Mouse (Mus musculus) activated CD4-positive, CD25-positive, alpha-beta regulatory T cell, adult 4 months (primary cell): Measurements from ENCODE around the gene Gck. TPM values are rescaled to one million over a fixed set of nuclear protein-coding genes. Genes with fewer than 3 reads are reported as not detected.

ENCODE experiments used
- ATAC-seq: one replicate; pipeline ENCODE4 v1.8.0; 2017
- polyA plus RNA-seq, 2 experiments: library from polyadenylated mRNA; unstranded; fragments of 100-300 nt; shearing (Covaris generic); gene quantifications; one replicate each; pipeline ENCODE4 v1.2.1; 2017

Gck gene
- polyA plus RNA-seq: not detected

DNA sequence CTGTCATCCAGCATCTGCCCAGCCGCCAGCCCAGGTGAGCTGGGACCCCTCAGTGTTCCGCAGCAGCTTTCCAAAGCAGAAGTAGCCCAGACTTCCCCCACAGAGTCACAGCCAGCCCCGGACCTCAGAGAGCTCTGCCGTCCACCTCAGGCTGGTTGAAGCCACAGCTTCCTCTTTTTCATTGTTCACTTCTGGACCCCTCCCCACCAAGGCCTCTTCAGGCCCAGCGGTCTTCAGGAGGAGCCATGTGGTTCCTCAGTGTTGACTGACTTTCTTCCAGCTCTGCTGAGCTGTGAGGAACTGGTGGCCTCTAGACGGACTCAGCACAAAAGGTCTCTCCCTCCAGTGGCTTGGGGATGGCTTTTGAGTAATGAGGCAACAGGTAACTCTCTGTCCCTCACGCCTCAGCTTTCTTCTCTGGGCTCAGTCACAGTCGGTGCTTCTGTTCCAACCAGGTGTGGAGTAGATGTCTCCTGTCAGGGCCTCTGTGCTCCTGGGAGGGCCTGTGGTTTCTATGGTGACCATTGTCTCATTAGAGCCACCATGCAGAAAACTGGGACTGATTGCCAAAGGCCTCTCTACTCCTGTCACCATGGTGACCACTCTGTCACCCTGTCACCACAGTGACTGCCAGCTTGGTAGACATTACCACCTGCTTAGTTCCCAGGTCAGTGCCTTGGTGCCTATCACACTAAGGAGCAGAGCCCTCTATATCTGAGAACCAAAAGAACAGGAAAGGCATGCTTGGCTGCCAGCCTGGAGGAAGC is at the start of gene Gck:
Gene Gck (minus strand): TSS at position 496 of the 767 bp plus-strand sequence.
- ATAC-seq: no peak

DNA sequence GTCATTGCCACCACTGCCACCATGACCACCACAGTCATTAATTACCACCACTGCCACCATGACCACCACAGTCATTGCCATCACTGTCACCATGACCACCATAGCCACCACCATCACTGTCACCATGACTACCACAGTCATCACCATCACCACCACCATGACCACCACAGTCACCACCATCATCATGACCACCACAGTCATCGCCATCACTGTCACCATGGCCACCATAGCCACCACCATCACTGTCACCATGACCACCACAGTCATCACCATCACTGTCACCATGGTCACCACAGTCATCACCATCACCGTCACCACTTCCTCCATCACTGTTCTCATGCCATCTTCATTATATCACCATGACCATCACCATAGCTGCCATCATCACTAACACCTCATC is 48.6 kb upstream of the Gck start:
- no peak for ATAC-seq

DNA sequence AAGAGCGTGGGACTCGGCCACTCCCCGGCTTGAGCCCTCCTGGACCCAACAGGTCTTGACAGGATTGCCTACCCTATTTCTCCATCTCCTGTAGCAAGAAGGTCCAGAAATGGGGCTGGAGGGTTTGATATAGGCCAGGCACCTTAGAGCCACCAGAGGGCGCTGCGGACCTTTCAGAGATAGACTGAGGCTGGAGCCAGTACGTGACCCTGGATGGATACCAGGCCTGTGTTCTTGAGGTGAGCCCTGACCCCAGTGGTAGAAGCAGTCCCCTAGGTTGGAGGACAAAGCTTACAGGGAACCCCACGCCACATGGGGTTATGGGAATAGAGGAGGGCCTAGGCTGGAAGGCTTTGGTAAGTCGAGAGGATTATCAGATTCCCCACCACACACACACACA is 46.1 kb upstream of the Gck start:
- ATAC-seq: no peak

DNA sequence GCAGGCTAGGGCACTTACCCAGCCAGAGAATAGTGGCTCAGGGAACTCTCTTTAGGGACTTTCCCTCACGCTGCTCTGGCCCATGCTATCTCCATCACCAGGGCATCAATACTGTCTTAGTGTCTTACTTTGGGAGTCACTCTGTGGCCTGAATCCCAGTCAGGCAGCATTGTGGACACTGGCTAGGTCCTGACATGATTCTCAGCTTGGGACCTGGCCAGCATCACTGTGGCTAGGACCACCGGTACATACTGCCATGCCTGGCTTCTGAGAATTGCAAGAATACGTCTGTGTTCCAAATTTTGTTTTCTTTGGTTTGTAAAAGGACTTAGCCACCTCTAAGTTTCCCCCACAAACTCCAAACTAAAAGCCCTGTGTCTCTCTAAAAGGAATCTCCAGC is 45.0 kb upstream of the Gck start:
- ATAC-seq: no peak

DNA sequence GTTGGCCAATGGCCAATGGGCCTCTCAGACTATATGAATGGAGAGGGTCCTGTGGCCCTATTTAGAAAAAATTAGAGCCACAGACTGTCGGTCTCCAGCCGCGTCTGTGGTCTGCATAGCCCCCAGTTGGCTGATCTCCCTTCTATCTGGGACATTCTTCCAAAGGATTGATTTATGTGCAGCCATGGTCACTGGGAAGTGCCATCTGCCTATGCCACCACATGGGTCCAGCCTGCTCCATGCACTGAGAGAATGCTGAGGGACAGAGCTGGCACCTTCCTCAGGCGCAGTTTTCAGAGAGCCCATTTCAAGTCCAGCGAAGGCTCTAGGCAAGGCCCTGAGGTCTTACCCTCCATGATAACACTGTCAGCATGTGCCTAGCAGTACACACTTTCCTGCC is 44.3 kb upstream of the Gck start:
- no peak for ATAC-seq

DNA sequence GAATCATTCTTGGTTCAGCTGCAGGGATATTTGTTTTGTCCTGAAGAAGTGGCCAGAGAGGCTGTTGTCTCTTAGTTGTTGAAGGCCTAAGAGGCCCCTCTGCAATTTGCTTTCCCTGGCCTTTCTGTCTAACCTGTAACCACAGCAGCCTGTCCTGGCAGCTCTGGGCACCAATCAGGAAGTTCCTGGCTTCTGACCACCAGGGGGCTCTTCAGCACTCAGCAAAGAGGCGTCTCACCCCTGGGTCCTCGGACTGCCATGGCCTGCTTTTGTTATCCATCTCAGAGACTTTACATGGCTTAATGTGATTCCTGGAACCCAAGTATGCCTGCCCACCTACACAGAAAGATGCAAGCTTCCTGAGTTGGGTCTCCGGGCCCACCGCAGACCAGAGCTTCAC is 41.0 kb upstream of the Gck start:
- no peak for ATAC-seq

DNA sequence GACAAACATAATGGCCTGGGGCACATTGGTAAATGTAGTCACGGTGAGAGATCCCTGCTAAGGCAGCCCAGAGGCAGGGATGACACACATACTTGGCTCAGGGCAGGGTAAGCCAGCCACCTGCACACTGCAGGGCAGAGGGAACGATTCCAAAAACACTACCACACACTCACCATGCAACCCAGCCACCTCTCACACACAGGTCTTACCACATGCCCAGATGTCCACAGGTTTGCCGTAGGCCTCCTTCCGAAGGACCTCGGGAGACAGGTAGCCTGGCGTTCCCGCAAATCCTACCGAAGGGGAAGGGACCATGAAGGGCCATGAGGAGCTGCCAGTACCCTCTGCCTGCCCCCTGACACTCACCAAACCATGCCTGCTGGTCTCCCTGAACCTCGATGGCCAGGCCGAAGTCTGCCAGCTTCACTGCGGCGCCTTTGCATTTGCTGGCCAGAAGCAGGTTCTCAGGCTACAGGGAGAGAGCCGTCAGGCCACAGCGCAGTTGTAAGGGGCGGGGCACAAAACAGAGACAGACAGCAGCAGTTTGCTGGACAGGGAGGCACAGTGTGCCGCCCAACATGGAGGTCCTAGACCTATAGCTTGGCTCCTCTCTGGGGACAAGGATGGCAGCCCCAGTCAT is 40.2 kb upstream of the Gck start:
- ATAC-seq: no peak

DNA sequence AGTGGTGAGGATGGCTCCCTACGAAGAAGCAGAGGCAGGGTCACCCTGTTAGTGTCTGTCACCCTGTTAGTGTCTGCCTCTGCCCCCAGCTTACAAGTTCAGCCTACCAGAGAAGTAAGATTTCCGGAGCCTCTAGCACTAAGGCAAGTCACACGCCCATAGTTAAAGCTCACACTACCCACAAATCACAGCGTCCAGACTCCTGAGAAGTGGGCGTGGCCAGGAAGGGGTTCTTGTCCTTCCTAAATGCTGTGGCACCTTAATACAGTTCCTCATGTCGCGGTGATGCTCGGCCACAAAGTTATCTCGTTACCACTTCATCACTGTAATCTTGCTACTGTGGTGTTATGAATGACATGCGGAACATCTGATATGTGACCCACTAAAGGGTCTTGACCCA is 38.2 kb upstream of the Gck start:
- ATAC-seq: no peak

DNA sequence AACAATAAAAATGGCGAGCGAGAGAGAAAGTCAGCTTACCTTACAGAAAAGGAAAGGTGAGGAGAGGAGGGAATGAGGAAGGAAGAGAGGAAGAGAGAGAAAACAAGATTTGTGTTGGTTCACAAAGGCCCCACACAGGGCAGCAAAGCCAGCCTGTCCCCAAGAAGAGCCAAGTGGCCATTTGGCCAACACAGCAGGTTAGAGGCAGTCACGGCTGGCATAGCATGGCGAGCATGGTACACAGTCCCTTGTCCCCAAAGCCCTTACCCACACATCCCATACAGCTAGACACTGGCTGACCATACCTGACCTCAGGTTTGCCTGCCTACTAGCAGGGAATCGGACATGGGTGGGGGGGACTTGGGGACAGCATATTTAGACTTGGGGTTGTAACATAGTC is 33.7 kb upstream of the Gck start:
- ATAC-seq: no peak

DNA sequence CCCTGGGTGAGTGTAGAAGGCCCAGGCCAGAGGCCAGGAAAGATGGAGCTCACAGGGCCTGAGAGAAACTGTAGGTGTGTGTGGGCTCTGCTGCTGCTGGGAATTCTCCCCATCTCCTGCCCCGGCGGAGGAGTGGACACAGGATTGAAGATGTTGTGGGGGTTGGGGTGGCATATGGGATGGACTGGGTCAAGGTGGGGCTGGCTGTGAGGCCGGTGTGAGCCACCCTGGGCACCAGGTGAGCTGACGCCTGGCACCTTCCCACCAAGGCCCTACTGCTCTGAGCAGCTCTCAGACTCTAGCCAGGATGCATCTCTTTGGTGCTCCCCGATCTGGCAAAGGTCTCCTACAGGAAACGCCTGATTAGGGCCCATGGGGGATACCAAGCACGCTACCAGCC is 31.4 kb upstream of the Gck start:
- no peak for ATAC-seq

DNA sequence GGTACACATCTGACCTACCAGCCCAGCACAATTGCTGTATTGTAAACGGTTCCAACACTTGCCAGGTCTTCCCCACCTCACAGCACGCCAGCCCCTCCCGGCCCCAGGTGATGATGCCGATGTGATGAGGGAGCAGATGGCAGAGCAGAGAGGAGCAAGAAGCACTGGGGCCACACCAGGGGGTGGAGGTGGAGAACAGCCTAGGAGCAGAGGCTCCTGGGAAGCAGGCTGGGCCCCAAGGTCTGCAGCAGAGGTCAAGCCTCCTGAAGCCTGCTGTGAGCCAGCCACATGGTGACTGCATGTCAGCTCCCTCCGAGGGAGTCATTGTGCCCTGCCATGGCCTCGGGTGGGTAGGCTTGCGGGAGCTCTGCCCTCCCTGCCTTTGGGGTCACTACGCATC is 30.7 kb upstream of the Gck start:
- ATAC-seq: no peak

DNA sequence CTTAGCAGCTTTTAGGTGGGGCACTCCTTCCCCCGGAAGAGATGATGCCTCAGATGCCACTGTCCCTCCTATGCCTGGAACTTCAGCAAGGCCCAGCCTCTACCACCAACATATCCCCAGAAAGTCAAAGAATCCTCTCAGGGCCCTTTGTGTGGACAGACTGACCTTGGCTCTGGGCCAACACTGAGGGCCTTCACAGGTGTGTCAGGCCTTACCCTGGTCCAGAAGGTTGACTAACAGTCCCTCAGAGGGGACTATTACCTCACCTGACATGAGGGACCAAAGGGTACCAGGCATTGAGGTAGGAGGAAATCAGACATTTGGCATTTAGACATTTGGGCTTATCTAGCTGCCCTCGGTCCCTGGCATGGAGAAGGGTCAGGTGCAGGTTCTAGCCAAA is 30.2 kb upstream of the Gck start:
- no peak for ATAC-seq

DNA sequence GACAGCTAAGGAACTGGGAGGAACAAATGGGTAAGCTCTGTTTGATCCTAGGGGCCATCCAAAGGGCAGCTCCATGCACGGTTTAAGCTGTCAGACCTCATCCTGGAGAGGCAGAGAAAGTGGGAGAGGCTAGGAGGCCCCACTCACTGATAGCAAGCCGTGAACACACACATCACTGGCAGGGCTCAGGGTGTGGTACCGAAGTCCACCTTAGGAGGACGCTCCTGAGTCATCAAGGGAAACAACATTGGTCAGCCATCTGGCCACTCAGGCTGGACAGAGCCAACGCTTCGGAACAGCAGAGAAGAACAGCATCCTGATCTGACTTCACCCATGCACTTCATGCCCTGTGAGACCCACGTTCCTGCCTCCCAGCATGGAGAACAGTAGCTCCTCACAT is 29.2 kb upstream of the Gck start:
- no peak for ATAC-seq

DNA sequence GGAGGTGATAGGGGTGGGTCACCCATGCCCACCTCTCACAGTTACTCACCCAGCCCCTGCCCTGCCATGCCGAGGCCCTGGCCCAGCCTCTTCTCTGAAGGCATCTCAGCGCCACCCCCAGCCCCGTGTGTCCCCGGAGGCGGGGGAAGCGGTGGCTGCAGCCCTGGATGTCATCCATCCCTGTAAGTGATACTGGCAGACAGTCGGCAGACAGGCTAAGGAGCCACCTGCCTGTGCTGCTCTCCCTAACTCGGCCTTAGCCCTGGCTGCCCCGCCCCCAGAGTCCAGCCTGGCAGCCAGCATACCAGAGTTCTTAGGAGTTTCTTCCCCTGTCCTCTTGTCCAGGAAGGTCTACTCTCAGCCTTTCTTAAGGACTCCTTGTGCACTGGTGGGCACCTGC is 26.2 kb upstream of the Gck start:
- no peak for ATAC-seq

DNA sequence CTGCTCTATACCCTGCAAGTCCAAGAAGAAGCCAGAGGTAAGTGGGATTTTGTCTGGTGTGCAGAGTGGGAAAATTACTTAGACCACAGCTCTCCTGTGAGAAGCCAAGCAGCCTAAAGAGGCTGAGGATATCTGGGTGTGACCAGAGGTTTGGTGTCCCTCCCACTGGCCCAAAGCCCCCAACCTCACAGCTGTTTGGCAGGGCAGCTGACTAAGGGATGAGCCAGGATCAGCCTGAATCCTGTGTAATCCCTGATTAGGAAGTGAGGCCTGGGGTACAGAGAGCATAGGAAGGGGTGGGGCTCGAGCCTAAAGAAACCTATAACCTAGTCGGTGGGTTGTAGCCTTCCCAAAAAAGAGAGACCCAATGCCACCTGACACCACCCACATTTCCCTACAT is 25.2 kb upstream of the Gck start:
- no peak for ATAC-seq

DNA sequence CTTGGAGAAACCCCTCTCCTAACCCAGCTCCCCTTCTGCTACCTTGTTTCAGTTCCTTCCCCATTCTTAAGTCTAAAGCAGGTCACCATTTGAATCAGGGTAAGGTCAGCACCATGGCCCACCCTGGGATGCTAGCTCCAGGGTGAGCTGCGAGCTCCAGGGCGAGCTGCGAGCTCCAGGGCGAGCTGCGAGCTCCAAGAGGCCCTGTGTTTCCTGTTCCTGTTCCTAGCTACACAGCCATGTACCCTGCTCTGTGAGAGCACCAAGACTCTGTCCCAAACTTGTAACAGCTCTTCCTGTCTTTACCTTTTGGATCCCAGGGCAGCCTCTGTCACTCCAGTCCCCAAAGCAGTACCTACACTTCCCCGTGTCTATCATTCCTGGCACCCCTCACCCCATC is 24.2 kb upstream of the Gck start:
- ATAC-seq: no peak

DNA sequence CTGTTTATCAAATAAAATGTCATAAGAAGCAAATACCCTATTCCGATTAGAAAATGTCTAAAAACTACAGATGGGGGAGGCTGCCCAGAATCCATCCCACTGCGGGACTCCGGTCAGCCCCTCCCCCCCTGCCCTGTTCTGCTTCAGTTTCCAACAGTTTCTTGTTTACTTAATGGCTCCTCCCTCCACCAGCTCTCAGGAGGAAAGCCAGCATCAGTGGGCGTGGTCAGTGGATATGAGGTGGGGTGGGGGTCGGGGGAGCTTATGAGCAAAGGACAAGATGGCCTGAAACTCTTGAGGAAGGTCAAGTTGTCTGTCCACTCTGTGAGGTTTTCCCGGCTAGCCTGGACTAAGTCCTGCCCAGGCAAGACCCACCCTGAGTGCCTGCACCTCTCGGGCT is 23.3 kb upstream of the Gck start:
- no peak for ATAC-seq

DNA sequence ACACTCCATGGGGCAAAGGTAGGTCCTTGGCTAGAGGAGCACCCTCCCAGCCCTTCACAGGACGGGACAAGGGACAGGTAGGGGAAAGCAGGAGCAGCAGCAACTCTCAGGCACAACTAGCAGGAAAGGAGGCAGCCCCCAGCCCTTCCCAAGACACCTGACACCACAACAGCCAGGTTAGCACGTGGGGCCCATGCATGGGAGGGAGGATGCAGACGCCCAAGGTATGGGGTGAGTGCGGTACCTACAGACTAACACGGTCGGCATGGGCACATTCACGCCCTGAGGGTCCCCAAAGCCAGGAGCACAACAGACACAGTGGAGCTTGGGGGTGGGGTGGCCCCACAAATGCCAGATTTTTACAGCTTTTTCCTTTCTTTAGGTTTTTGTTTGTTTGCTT is 21.3 kb upstream of the Gck start:
- ATAC-seq: no peak

DNA sequence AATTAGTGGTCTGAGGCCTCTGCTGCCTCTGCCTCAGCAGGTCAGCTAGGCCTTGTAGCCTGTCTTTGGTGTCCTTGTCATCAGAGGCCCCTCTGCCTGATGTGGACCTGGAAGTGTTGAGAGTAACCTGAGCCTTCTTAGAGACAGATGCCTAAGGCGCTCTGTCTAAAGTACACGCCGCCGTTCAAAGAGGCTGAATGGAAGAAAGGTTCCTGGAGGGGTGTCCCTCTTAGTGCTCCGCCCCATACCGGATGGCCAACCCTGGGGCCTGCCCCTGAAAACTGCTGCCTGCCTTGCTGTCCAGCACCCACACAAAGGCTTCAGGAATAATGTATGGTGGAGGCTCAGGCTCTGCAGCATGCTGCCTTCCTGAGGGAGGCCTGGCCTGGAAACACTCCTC is 18.3 kb upstream of the Gck start:
- no peak for ATAC-seq

DNA sequence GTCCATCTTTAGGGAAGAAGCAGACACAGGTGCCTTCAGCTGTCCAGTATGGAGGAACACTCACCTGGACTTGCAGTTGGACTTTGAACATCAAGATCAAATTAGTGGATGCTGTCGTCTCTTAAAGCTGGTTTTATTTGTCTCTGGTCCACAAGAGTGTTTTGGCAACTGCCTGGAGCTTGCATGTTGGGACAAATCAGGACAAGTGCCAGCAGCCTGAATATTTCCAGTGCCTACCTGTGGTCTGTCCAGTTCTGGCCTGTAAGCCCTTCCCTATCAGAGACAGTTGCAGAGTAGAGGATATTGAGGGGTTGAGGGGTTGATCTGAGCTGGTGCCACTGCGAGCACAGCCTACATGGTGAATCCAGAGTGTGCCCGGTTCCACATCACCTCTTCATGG is 16.9 kb upstream of the Gck start:
- ATAC-seq: no peak

DNA sequence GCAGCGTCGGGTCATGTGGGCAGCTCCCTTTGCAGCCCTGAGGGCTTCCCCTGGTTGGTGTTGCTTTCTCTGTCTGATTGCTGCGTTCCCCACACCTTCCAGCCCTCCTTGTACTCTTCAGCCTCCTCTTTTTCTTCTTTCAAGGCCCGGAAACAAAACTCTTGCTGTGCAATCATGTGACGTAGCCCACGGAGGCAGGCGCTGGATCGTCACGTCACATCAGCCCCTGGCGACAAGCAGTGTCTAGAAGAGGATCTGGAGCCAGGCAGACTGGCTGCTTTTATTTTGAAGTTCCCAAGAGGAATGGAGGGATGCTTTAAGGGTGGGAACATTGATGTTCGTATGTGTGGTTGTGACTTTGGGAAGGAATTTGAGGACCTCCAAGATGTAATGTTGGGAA is 16.0 kb upstream of the Gck start:
- no peak for ATAC-seq

DNA sequence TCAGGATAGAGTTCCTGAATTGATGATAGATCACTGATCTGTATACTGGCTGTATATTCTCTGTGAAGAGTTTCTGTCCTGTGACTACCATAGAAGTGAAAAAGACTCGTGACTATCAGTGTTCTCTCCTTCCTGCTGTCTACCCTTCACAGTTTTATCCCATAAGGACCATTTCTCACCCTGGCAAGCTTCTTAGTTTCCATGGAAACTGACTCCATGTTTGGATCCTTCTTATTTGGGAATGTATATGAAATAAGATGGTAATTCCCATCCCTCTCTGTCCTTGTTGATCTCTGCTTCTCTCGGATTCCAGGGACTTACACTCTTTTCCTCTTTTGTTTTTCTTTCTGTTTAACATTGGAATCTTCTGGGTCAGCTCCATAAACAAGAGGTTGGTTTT is 10.2 kb upstream of the Gck start:
- ATAC-seq: no peak

DNA sequence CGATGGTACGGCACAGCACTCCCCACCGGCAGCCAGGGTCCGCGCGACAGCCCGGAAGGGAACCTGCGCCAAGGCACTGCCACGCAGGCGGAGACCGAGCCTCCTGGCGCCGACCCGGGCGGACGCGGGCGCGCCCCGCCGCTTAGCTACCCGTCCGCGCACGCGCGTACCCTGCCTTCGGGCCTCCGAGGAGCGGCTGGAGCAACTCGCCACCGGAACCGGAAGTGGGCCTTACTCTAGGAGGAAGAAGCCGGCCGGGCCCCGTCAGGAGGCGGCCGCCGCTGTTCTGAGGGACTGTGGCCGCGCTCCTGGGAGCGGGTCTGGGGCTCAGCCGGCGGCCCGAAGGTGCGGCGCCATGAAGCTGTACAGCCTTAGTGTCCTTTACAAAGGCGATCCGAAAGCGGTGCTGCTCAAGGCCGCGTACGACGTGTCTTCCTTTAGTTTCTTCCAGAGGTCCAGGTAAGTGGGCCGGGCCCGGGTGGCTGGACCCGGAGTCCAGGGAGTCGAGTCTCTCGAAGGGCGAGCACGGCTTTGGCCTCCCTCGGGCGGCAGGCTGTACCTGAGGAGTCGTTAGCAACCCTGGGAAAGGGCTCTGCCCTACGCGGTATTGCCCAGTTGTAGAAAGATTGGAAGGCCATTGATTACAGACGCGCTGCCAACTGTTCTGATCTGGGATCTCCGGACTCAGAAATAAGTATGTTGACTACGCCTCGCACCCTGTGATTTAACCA is 5.8 kb upstream of the Gck start, which contains the start of gene Ykt6:
Gene Ykt6 (plus strand): TSS at position 148 of the 731 bp plus-strand sequence.
- peak; percentile 78 for ATAC-seq

DNA sequence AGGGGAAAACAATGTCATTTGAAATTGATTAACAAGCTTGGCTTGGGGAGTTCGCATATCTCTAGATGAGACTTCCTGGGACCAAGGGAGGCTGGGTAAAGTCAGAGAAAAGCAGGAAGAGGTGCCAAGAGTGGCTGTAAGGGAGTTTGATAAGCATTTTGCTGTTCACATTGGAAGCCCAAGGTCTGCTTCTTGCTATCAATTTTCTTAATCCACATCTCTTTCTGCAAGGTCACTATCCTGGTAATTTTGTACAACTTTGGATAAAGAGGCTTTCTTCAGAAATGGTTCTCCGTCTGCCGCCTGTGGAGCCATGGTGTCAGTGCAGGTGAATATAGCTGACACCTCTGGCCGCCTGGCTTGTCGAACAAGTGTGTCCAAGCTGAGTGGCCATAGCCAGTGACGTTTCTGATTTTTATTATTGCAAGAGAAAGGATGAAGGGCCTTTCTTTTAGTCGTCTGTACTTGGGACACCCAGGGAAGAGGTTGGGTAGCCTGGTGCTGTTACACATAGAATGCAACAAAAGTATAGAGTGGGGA is 5.2 kb upstream of the Gck start:
- peak; percentile 12 for ATAC-seq
